8 mouse cellular contexts compared by ENCODE assay signal in the genomic region with DNA sequence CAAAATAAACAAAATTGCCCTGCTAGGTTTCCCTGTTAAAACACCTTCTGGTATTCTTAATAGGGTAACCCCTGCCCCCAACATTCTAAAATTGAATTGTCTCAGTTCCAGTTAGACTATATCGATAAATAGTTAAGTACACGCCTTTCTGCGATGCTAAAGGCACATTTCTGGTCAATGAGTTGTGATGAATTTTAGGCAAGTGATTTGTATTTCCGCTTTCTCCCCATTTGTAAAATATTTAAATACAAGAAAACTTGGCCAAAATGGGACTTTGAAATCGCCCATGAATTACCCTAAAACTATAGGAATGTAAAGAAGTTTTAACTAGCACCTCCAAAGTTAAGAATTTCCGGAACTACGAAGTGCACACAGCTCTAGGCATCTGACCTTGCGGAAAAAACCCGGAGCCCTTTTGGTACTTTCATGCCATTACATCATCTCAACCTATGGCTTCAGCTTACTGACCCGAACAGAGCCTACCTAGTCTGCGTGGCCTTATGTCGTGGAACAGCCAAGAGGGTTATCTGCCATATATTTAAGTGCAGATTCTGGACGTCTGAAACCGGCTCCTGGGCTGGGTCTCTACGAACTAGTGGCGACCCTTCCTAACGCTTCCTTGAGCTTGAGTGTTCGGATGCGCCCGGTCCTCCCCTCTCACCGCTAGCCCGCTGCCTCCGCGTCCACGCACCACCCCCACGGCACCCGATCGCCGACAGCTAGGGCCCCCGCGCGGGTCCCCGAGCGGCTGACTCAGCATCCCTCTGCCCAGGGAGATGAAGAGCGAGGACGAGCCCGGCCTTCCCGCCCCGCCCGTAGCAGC. TPM values are rescaled to one million over a fixed set of nuclear protein-coding genes. Genes with fewer than 3 reads are reported as not detected.
DNase-seq lines count a peak whose midpoint lies in the region; ATAC-seq and TF ChIP-seq lines count a peak whose summit lies in the region.

No protein-coding gene starts in this region.

- no peaks in the 10 kb centered on the region for H3K4me1 ChIP-seq in forebrain, embryonic 11.5 days (replicated peaks; ENCODE audit: control insufficient read depth, insufficient read depth, low read length)
- peaks cover 9% of the 10 kb centered on the region for H3K4me1 ChIP-seq in liver, embryonic 12.5 days
- H3K4me1 ChIP-seq in olfactory bulb, adult 2 months (ENCODE audit: control insufficient read depth, insufficient read depth, low read length): no peaks in the 10 kb centered on the region

- WGBS in forebrain, embryonic 11.5 days: 2% methylated on average over 40 of the region's 40 CpGs
- under 1% methylated on average over 40 of the region's 40 CpGs for WGBS in liver, embryonic 12.5 days (ENCODE audit: insufficient replicate concordance)
- 2% methylated on average over 40 of the region's 40 CpGs for WGBS in olfactory bulb, adult 2 months

- in situ Hi-C loops in Patski (cut with MboI; ENCODE audit: low pct_unique_long_range_greater_than_20kb): no loop called here

- CTCF ChIA-PET in Patski (lab: Charles Lee): no interaction called here

- peak overlapping the region; percentile 66; the same call in 1 of the 2 replicates for H3K27ac ChIP-seq in forebrain, embryonic 11.5 days (ENCODE audit: low read depth, low read length)
- peak overlapping the region; percentile 91 for H3K27ac ChIP-seq in liver, embryonic 12.5 days
- H3K27ac ChIP-seq in olfactory bulb, adult 2 months (ENCODE audit: insufficient read depth, low read depth, low read length): peak overlapping the region; percentile 48

- H3K9me3 ChIP-seq in forebrain, embryonic 11.5 days (ENCODE audit: control insufficient read depth, low read length): no peaks in the 10 kb centered on the region
- no peaks in the 10 kb centered on the region for H3K9me3 ChIP-seq in liver, embryonic 12.5 days (replicated peaks)

- peak overlapping the region; percentile 83 for H3K4me3 ChIP-seq in forebrain, embryonic 11.5 days (ENCODE audit: low read depth, low read length)
- peak overlapping the region; percentile 88 for H3K4me3 ChIP-seq in liver, embryonic 12.5 days
- peak overlapping the region; percentile 72 for H3K4me3 ChIP-seq in olfactory bulb, adult 2 months (ENCODE audit: insufficient read depth, low read depth, low read length)

- H3K36me3 ChIP-seq in forebrain, embryonic 11.5 days (ENCODE audit: control insufficient read depth, insufficient read depth, low read length): no peaks in the 10 kb centered on the region; the same call in 1 of the 2 replicates
- H3K36me3 ChIP-seq in liver, embryonic 12.5 days: peaks cover 40% of the 10 kb centered on the region

- no peak for TF ChIP-seq CTCF in Patski (IDR thresholded peaks at IDR 0.05)
- TF ChIP-seq CTCF in olfactory bulb, adult 2 months (IDR thresholded peaks at IDR 0.05; ENCODE audit: insufficient read depth, low read depth, low read length): no peak

- peak overlapping the region; percentile 68 for H3K4me2 ChIP-seq in forebrain, embryonic 11.5 days (ENCODE audit: low read depth, low read length, severe bottlenecking)
- peak overlapping the region; percentile 69 for H3K4me2 ChIP-seq in liver, embryonic 12.5 days

- no peaks in the 10 kb centered on the region for H3K27me3 ChIP-seq in Patski
- no peaks in the 10 kb centered on the region for H3K27me3 ChIP-seq in forebrain, embryonic 11.5 days (ENCODE audit: control insufficient read depth, insufficient read depth, low read length)
- H3K27me3 ChIP-seq in liver, embryonic 12.5 days (replicated peaks): no peaks in the 10 kb centered on the region

- POLR2A ChIA-PET in Patski (lab: Charles Lee): no interaction called here

- no peak for TF ChIP-seq POLR2A in olfactory bulb, adult 2 months (IDR thresholded peaks at IDR 0.05; ENCODE audit: insufficient read depth, low read depth, low read length)

- ATAC-seq in Patski: peak; percentile 47
- no peak; the same call in 1 of the 2 replicates for ATAC-seq in forebrain, embryonic 11.5 days (replicated peaks; ENCODE audit: low FRiP score)
- ATAC-seq in liver, embryonic 12.5 days: peak; percentile 84

- DNase-seq in layer of hippocampus, adult 9-11 months: peak; percentile 30
- no peak for DNase-seq in layer of hippocampus, postnatal 36 days
- no peak for DNase-seq in Patski (ENCODE audit: low read depth, low spot score)
- DNase-seq in forebrain, embryonic 11.5 days (ENCODE audit: low spot score): peak; percentile 51
- DNase-seq in ovary, postnatal 14 days (ENCODE audit: low spot score): no peak
- DNase-seq in testis, postnatal 14 days (ENCODE audit: low spot score): no peak

- H3K9ac ChIP-seq in forebrain, embryonic 11.5 days (ENCODE audit: low read length): peak overlapping the region; percentile 83
- peak overlapping the region; percentile 89 for H3K9ac ChIP-seq in liver, embryonic 12.5 days

RNA-seq across cellular contexts. Expression of a gene that starts 0.6 kb away (rescaled TPM):
- 100 to 1,000 TPM; 391 to 413 TPM for total RNA-seq in layer of hippocampus, postnatal 36 days (2021)
- polyA plus RNA-seq in Patski (2021): 377 TPM
- polyA plus RNA-seq in forebrain, embryonic 11.5 days (2014; fragmentation: Nextera tagmentation; extraction: Ambion mirVana): 189 and 196 TPM in 2 replicates
- polyA plus RNA-seq in liver, embryonic 12.5 days (2016; fragmentation: Nextera tagmentation; extraction: Ambion mirVana): 253 and 263 TPM in 2 replicates
- polyA plus RNA-seq in olfactory bulb, adult 2 months (2012; ENCODE audit: insufficient read depth, insufficient read length, low replicate concordance, missing spikeins): 602 TPM in 1 of 2 replicates, not detected in the other

RNA-seq across cellular contexts. Expression of a gene that starts 20.7 kb away (rescaled TPM):
- 1 to 10 TPM in 1 of 2 experiments, under 1 TPM in 1; 0.52 to 1.4 TPM for total RNA-seq in layer of hippocampus, postnatal 36 days (2021)
- polyA plus RNA-seq in Patski (2021): not detected
- polyA plus RNA-seq in forebrain, embryonic 11.5 days (2014; fragmentation: Nextera tagmentation; extraction: Ambion mirVana): 0.41 and 0.47 TPM in 2 replicates
- not detected in 2 replicates for polyA plus RNA-seq in liver, embryonic 12.5 days (2016; fragmentation: Nextera tagmentation; extraction: Ambion mirVana)
- not detected in 2 replicates for polyA plus RNA-seq in olfactory bulb, adult 2 months (2012; ENCODE audit: insufficient read depth, insufficient read length, low replicate concordance, missing spikeins)

RNA-seq across cellular contexts. Expression of a gene that starts 36.4 kb away (rescaled TPM):
- total RNA-seq in layer of hippocampus, postnatal 36 days (2021): 1 to 10 TPM; 7.5 to 8.5 TPM
- polyA plus RNA-seq in Patski (2021): 0.04 TPM
- 1.0 and 1.2 TPM in 2 replicates for polyA plus RNA-seq in forebrain, embryonic 11.5 days (2014; fragmentation: Nextera tagmentation; extraction: Ambion mirVana)
- polyA plus RNA-seq in liver, embryonic 12.5 days (2016; fragmentation: Nextera tagmentation; extraction: Ambion mirVana): not detected in 2 replicates
- polyA plus RNA-seq in olfactory bulb, adult 2 months (2012; ENCODE audit: insufficient read depth, insufficient read length, low replicate concordance, missing spikeins): 353 TPM in 1 of 2 replicates, not detected in the other

Comparison
In these comparisons a context has a peak if more than half of its experiments do, and no peak if none do; other contexts are left out.
1. DNase-seq: peak in layer of hippocampus, adult 9-11 months (single experiment) and forebrain, embryonic 11.5 days (single experiment); none in layer of hippocampus, postnatal 36 days (0 of 2), Patski (single experiment), ovary, postnatal 14 days (single experiment) and testis, postnatal 14 days (single experiment).
2. RNA of a gene that starts 36.4 kb away (polyA plus RNA-seq): 353 TPM in olfactory bulb, adult 2 months; 1.0 to 1.2 TPM in forebrain, embryonic 11.5 days, 0.04 TPM in Patski (single experiment) and not detected in liver, embryonic 12.5 days; every median in the first group is over 10 times any median in the second.
3. Peak in every context shown above with its lines, with median percentiles within 50 percentile points of each other: H3K27ac ChIP-seq and H3K4me3 ChIP-seq.